Mouse (Mus musculus): Measurements from ENCODE around the gene Sval2.

The Sval2 gene

GRCm38 (mm10) chr6:41852689-41853088, at the start of gene Sval2:
TSS of gene Sval2 (plus strand) at chr6:41852989.
- DNase-seq (ENCODE audit: low read depth, low spot score), result no peak

GRCm38 (mm10) chr6:41824086-41824485, 28.7 kb upstream of the Sval2 start:
- DNase-seq (ENCODE audit: low read depth, low spot score), result no peak

- DNase-seq (ENCODE audit: low read depth, low spot score), result no peak
These were observed 23.3 kb upstream of the Sval2 start for GRCm38 (mm10) chr6:41829516-41829915.

GRCm38 (mm10) chr6:41847235-41847634, 5.6 kb upstream of the Sval2 start, which contains the start of gene Pip:
TSS of gene Pip (plus strand) at chr6:41847535.
- DNase-seq (ENCODE audit: low read depth, low spot score), result no peak

GRCm38 (mm10) chr6:41864038-41864437, 11.2 kb downstream of the Sval2 start:
- no peak for DNase-seq (ENCODE audit: low read depth, low spot score)

- DNase-seq (ENCODE audit: low read depth, low spot score), result no peak
These were observed 58.8 kb downstream of the Sval2 start for GRCm38 (mm10) chr6:41911625-41912024.
